Mouse (Mus musculus): ENCODE data around the gene Ggnbp2.

DNA sequence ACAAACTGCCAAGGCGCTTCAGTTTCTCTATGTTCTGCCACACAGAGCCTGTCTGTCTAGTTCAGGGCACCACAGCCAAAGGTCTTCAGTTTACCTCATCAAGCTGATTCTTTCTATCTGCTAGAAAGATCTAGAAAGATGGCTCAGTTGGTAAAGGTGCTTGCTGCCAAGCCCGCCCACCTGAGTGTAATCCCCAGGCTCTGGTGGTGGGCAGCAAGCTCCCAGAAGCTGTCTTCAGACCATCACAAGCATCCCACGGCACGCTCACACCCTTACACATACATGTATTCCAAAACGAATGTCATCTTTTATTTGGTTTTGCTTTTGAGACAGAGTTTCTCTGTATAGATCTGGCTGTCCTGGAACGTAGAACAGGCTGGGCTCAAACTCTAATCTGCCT lies 37.9 kb upstream of the Ggnbp2 start:
- no peak for TF ChIP-seq CTCF (IDR thresholded peaks at IDR 0.05; ENCODE audit: insufficient read depth, low read length)
- no peak for TF ChIP-seq POLR2A (IDR thresholded peaks at IDR 0.05; ENCODE audit: borderline replicate concordance, extremely low read depth, low read depth, low read length)
